Mouse (Mus musculus) CH12.LX (cell line): ENCODE measurements around the gene Lamc2.

Experiments
- CTCF ChIP-seq, 2 experiments: IDR thresholded peaks in 1 of 2; conservative IDR thresholded peaks in 1 of 2; 2 replicates each; pipeline ENCODE4 v1.5.1; 2011 to 2012; ENCODE audit warnings: low read depth in 2 of 2, low read length in 2 of 2, improper control_type of control experiment in 1 of 2, inconsistent platforms in 1 of 2, mild to moderate bottlenecking in 1 of 2, moderate library complexity in 1 of 2
- E2F4 ChIP-seq: IDR thresholded peaks from 2 replicates; pipeline ENCODE4 v1.6.1; 2011; ENCODE audit warnings: low read depth, low read length, improper control_type of control experiment; ENCODE audit not compliant: insufficient replicate concordance
- ELF1 ChIP-seq: IDR thresholded peaks from 2 replicates; pipeline ENCODE4 v1.6.1; 2014; ENCODE audit warnings: low read depth, mild to moderate bottlenecking, inconsistent platforms, low read length, improper control_type of control experiment
- MAFK ChIP-seq: IDR thresholded peaks from 2 replicates; pipeline ENCODE4 v1.6.1; 2011; ENCODE audit warnings: low read length, improper control_type of control experiment; ENCODE audit not compliant: insufficient replicate concordance
- MAX ChIP-seq: IDR thresholded peaks from 2 replicates; pipeline ENCODE4 v1.6.1; 2011; ENCODE audit warnings: low read length, improper control_type of control experiment
- POLR2A ChIP-seq: IDR thresholded peaks from 2 replicates; pipeline ENCODE4 v1.6.1; 2011; ENCODE audit warnings: low read depth, mild to moderate bottlenecking, improper control_type of control experiment, low read length
- RAD21 ChIP-seq: IDR thresholded peaks from 2 replicates; pipeline ENCODE4 v1.6.1; 2011; ENCODE audit warnings: low read depth, mild to moderate bottlenecking, low read length, improper control_type of control experiment, moderate library complexity
- SMC3 ChIP-seq: IDR thresholded peaks from 2 replicates; pipeline ENCODE4 v1.6.1; 2011; ENCODE audit warnings: low read depth, low read length, improper control_type of control experiment
- TBP ChIP-seq: conservative IDR thresholded peaks from 2 replicates; pipeline ENCODE4 v1.6.1; 2011; ENCODE audit warnings: low read depth, low read length, improper control_type of control experiment
- TCF12 ChIP-seq: IDR thresholded peaks from 2 replicates; pipeline ENCODE4 v1.6.1; 2014; ENCODE audit warnings: low read depth, mild to moderate bottlenecking, inconsistent platforms, low read length, improper control_type of control experiment
- UBTF ChIP-seq: IDR thresholded peaks from 2 replicates; pipeline ENCODE4 v1.6.1; 2012; ENCODE audit warnings: low read depth, mild to moderate bottlenecking, inconsistent platforms, low read length, improper control_type of control experiment, moderate library complexity
- ZMIZ1 ChIP-seq: IDR thresholded peaks from 2 replicates; pipeline ENCODE4 v1.6.1; 2012; ENCODE audit warnings: low read depth, mild to moderate bottlenecking, inconsistent platforms, low read length, improper control_type of control experiment

DNA sequence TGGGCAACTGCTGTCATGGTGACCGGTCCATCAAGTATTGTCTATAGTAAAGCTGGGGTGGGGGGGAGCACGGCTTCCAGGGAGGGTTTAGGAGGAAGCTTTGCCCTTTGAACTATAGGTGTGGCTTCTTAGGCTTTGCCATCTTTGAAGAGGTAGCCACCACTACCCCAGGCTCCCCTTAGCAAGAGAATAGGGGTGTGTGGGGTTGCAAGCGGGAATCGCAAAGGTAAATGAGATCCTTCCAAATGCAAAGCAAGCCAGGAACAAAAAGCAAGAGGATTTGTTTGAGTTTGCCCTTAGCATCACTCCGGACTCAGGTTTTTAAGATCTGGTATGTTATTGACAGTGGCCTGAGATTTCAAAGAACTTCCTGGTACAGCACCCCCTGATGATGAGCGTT, 90.9 kb downstream of the Lamc2 start:
- TF ChIP-seq SMC3, result no peak
- TF ChIP-seq MAX, result no peak
- TF ChIP-seq CTCF (conservative IDR thresholded peaks at IDR 0.05 in 1 of 2, IDR thresholded peaks at IDR 0.05 in 1 of 2; ENCODE audit: low read depth in 2 of 2, low read length in 2 of 2), result no peak
- no peak for TF ChIP-seq TBP
- TF ChIP-seq ELF1, result no peak
- TF ChIP-seq ZMIZ1, result no peak
- no peak for TF ChIP-seq POLR2A
- no peak for TF ChIP-seq MAFK
- TF ChIP-seq UBTF, result no peak
- TF ChIP-seq RAD21, result no peak
- TF ChIP-seq TCF12, result no peak
- no peak for TF ChIP-seq E2F4
